Mouse (Mus musculus) mouse trophoblast stem cell (cell line): ENCODE measurements around the gene Dusp9.

ENCODE experiments used
- in situ Hi-C, 2 experiments: fragments of 300-500 bp; cut with MseI, MboI; formaldehyde crosslinking; loops; 2 replicates in 1 of 2; 3 replicates in 1 of 2; pipeline ENCODE4 v1.15.1; 2025

Dusp9 gene

DNA sequence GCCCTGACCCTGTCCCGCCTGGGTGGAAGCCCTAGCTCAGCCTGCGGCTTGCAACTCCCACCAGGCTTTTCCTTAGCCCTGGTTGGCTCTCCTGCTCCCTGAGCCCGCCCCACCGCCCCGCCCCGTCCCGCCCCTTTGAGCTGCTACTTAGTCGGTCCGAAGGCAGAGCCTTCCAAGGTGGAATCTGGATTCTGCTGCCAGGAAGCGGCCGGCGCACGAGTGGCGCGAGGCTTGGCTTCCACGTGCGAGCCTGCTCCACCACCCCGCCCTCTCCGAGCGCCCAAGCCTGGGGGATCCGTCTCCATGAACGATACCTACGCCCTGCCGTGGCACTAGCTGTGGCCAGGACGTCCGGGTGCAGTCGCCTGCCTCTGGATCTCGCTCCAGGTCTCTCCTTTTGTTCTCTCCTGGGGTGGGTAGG is at the start of gene Dusp9:
Gene Dusp9 (plus strand): TSS at position 165 of the 421 bp plus-strand sequence.
- in situ Hi-C loops, result no loop called here

- in situ Hi-C loops, result loop anchor here in 1 of 2 experiments (5.0 kb wide), 1 partner anchor 59 kb away; no protein-coding TSS in a partner anchor
Measured at GRCm38 (mm10) chrX:73593212-73593611, 46.0 kb upstream of the Dusp9 start.

- in situ Hi-C loops, result loop anchor here in 1 of 2 experiments (5.0 kb wide), 1 partner anchor 58 kb away; no protein-coding TSS in a partner anchor
Measured at GRCm38 (mm10) chrX:73594451-73595121, 44.6 kb upstream of the Dusp9 start.

- in situ Hi-C loops, result no loop called here
Measured at GRCm38 (mm10) chrX:73595297-73595938, 43.8 kb upstream of the Dusp9 start.

GRCm38 (mm10) chrX:73601456-73601855 is 37.8 kb upstream of the Dusp9 start:
- in situ Hi-C loops, result no loop called here

- in situ Hi-C loops, result no loop called here
Measured at GRCm38 (mm10) chrX:73613665-73614064, 25.6 kb upstream of the Dusp9 start.

- in situ Hi-C loops, result no loop called here
Measured at GRCm38 (mm10) chrX:73615876-73616275, 23.3 kb upstream of the Dusp9 start.

GRCm38 (mm10) chrX:73619401-73619800 is 19.8 kb upstream of the Dusp9 start:
- in situ Hi-C loops, result no loop called here

- in situ Hi-C loops, result no loop called here
Measured at GRCm38 (mm10) chrX:73619890-73620289, 19.3 kb upstream of the Dusp9 start.

DNA sequence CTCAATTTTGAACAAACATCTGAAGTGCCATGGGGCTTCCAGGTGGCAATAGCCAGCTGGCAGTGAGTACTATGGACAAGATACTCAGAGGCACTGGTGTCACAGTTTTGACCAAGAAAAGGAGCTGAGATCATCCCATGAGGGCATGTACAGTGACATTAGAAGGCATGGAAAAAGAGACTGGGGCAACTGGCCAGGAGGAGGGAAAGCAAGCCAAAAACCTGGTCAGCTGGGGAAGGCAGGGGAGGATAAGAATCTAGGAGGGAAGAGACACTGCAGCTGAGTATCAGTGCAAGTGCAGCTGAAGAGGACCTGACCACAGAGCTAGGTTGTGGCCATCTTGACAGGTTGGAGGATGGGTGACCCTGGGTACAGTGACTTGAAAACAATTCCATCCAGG is 12.2 kb upstream of the Dusp9 start:
- in situ Hi-C loops, result no loop called here

DNA sequence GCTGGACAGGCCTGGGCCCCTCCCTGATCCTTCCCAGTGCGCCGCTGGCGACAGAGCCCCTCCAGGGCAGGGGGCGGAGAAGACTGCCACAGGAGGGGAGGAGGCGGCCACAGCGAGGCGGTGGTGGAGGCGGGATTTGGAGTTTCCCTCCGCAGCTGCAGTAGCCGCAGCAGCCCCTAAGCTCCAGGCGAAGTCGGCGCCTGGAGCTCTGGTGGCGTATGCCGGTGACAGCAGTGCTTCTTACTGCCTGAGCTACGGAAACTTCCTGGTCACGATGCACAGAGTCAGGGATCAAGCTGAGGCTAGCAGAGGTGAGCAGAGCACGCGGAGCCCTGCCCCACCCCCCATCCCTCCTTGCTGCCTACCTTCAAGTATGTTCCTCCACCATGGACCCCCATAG is 3.8 kb upstream of the Dusp9 start:
- in situ Hi-C loops, result no loop called here

GRCm38 (mm10) chrX:73637415-73637814 is 1.8 kb upstream of the Dusp9 start:
- in situ Hi-C loops, result no loop called here

DNA sequence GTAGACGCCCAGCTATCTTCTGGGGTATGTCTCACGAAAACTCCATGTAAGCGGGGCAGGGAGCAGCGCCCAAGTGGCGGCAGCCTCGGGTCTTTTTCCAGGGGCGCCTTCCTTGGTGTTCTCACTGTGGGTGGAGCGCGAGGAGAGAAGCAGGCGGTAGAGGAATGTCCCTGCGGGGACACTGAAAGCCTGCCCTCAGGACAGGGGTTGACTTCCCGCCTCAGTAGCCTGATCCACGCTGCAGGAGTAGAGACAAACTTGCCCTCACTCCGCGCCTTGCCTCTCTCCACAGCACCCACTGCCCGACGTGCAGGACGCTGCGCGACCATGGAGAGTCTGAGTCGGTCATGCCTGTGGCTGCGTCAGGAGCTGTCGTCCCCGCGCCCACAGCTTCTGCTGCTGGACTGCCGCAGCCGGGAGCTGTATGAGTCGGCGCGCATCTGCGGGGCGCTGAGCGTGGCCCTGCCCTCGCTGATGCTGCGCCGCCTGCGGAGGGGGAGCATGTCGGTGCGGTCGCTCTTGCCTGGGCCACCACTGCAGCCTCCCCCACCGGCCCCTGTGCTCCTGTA is 766 bp downstream of the Dusp9 start:
- in situ Hi-C loops, result no loop called here

DNA sequence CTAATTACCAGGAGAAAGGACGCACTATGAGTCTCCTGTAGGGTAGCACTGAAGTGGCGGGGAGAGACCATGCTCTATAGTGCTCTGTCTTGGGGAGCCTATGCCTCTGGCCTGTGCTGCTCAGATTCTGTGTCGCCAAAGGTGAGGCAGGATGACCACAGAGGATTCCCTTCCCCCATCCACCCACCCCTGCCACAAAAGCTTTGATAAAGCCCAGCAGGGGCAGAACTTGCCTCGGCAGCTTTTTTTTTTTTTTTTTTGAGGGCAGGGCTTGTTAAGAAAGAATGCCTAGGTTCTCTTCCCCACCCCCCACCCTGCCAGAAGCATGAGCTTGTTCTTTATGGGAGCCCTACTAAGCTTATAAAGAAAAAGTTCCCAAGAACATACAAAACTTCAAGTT is 5.9 kb downstream of the Dusp9 start:
- in situ Hi-C loops, result no loop called here

GRCm38 (mm10) chrX:73650869-73651268 is 11.7 kb downstream of the Dusp9 start:
- in situ Hi-C loops, result loop anchor here (5.0 kb wide), 2 partner anchors 59 to 79 kb away; no protein-coding TSS in a partner anchor

DNA sequence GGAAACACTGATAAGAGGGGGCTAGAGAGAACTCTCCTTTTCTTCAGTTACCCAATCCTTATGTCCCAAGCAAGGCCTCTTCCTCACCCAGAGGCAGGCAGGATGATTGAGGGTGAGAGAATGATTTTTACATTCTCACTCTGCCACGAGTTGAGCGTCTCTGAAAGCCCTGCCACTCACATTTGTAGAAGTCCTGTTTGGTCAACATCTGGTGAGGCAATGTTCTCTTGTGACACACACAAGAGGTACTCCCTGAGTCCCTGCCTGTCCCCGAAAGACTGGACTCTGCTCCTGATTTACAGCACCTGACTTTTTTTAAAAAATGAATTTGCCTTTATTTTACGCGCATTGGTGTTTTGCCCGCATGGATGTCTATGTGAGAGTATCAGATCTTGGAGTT is 14.2 kb downstream of the Dusp9 start:
- in situ Hi-C loops, result loop anchor here (5.0 kb wide), 2 partner anchors 61 to 81 kb away; no protein-coding TSS in a partner anchor

- in situ Hi-C loops, result loop anchor here (5.0 kb wide), 2 partner anchors 62 to 82 kb away; no protein-coding TSS in a partner anchor
Measured at GRCm38 (mm10) chrX:73654177-73654576, 15.0 kb downstream of the Dusp9 start.

GRCm38 (mm10) chrX:73655529-73655928 is 16.3 kb downstream of the Dusp9 start:
- in situ Hi-C loops, result no loop called here

- in situ Hi-C loops, result no loop called here
Measured at GRCm38 (mm10) chrX:73658391-73658790, 19.2 kb downstream of the Dusp9 start.

GRCm38 (mm10) chrX:73658936-73659574 is 19.8 kb downstream of the Dusp9 start:
- in situ Hi-C loops, result no loop called here

GRCm38 (mm10) chrX:73659575-73660283 is 20.5 kb downstream of the Dusp9 start, which contains the start of gene Pnck:
Gene Pnck (minus strand): TSS chrX:73660117.
- in situ Hi-C loops, result loop anchor here in 1 of 2 experiments (10.0 kb wide), 1 partner anchor 115 kb away; no protein-coding TSS in a partner anchor
